Mouse (Mus musculus): ENCODE measurements around the gene 1700025G04Rik. TPM values are rescaled to one million over a fixed set of nuclear protein-coding genes. Genes with fewer than 3 reads are reported as not detected.

Gene 1700025G04Rik
- polyA plus RNA-seq, 1 experiment, result 2.2 TPM

GRCm38 (mm10) chr1:151892008-151892407, 197.9 kb downstream of the 1700025G04Rik start:
- no peaks in the 10 kb centered on the region for H3K36me3 ChIP-seq (ENCODE audit: control insufficient read depth, insufficient read depth, low read length)
- WGBS, result 87% methylated on average over 5 of the region's 5 CpGs

GRCm38 (mm10) chr1:151891194-151891593, 198.7 kb downstream of the 1700025G04Rik start:
- H3K4me3 ChIP-seq (ENCODE audit: insufficient read depth, low read depth, low read length), result no peak overlapping the region
- no peaks in the 10 kb centered on the region for H3K36me3 ChIP-seq (ENCODE audit: control insufficient read depth, insufficient read depth, low read length)
- 70% methylated on average over 9 of the region's 9 CpGs for whole genome bisulfite sequencing
- no peak overlapping the region for H3K27ac ChIP-seq (ENCODE audit: insufficient read depth, low read depth, low read length)
- no peak for DNase-seq
- H3K27me3 ChIP-seq (replicated peaks; ENCODE audit: control insufficient read depth, insufficient read depth, low read length), result no peaks in the 10 kb centered on the region
- no peaks in the 10 kb centered on the region for H3K4me1 ChIP-seq (ENCODE audit: control insufficient read depth, insufficient read depth, low read length)
- no peak for TF ChIP-seq POLR2A (IDR thresholded peaks at IDR 0.05; ENCODE audit: low read depth, low read length)
- no peak for TF ChIP-seq CTCF (conservative IDR thresholded peaks at IDR 0.05; ENCODE audit: insufficient read depth, insufficient read length, low read depth, low read length)

More at GRCm38 (mm10) chr1:151892008-151892407, 197.9 kb downstream of the 1700025G04Rik start:
- Histone ChIP-seq H3K4me3 (ENCODE audit: insufficient read depth, low read depth, low read length) (no peak overlapping the region), H3K4me1 (ENCODE audit: control insufficient read depth, insufficient read depth, low read length) (no peaks in the 10 kb centered on the region), H3K27me3 (replicated peaks; ENCODE audit: control insufficient read depth, insufficient read depth, low read length) (no peaks in the 10 kb centered on the region), H3K27ac (ENCODE audit: insufficient read depth, low read depth, low read length) (no peak overlapping the region)
- TF ChIP-seq CTCF (conservative IDR thresholded peaks at IDR 0.05; ENCODE audit: insufficient read depth, insufficient read length, low read depth, low read length) (no peak), POLR2A (IDR thresholded peaks at IDR 0.05; ENCODE audit: low read depth, low read length) (no peak)
- no peak for DNase-seq

- no peak overlapping the region for H3K27ac ChIP-seq (ENCODE audit: insufficient read depth, low read depth, low read length)
- peak; percentile 21 for DNase-seq
These were observed 199.8 kb downstream of the 1700025G04Rik start for GRCm38 (mm10) chr1:151890041-151890621.

GRCm38 (mm10) chr1:151887631-151888030, 202.3 kb downstream of the 1700025G04Rik start:
- no peaks in the 10 kb centered on the region for H3K27me3 ChIP-seq (replicated peaks; ENCODE audit: control insufficient read depth, insufficient read depth, low read length)
- H3K36me3 ChIP-seq (ENCODE audit: control insufficient read depth, insufficient read depth, low read length), result no peaks in the 10 kb centered on the region
- no peak for TF ChIP-seq POLR2A (IDR thresholded peaks at IDR 0.05; ENCODE audit: low read depth, low read length)
- no peak for TF ChIP-seq CTCF (conservative IDR thresholded peaks at IDR 0.05; ENCODE audit: insufficient read depth, insufficient read length, low read depth, low read length)
- H3K4me1 ChIP-seq (ENCODE audit: control insufficient read depth, insufficient read depth, low read length), result no peaks in the 10 kb centered on the region
- WGBS, result 62% methylated on average over 5 of the region's 5 CpGs
- no peak overlapping the region for H3K27ac ChIP-seq (ENCODE audit: insufficient read depth, low read depth, low read length)
- no peak overlapping the region for H3K4me3 ChIP-seq (ENCODE audit: insufficient read depth, low read depth, low read length)
- no peak for DNase-seq

More at GRCm38 (mm10) chr1:151890041-151890621, 199.8 kb downstream of the 1700025G04Rik start:
- no peak overlapping the region for H3K4me3 ChIP-seq (ENCODE audit: insufficient read depth, low read depth, low read length)
- WGBS, result 52% methylated on average over 14 of the region's 14 CpGs
- H3K36me3 ChIP-seq (ENCODE audit: control insufficient read depth, insufficient read depth, low read length), result no peaks in the 10 kb centered on the region
- no peaks in the 10 kb centered on the region for H3K4me1 ChIP-seq (ENCODE audit: control insufficient read depth, insufficient read depth, low read length)
- no peak for TF ChIP-seq CTCF (conservative IDR thresholded peaks at IDR 0.05; ENCODE audit: insufficient read depth, insufficient read length, low read depth, low read length)
- no peak for TF ChIP-seq POLR2A (IDR thresholded peaks at IDR 0.05; ENCODE audit: low read depth, low read length)
- H3K27me3 ChIP-seq (replicated peaks; ENCODE audit: control insufficient read depth, insufficient read depth, low read length), result no peaks in the 10 kb centered on the region

- Histone ChIP-seq H3K4me3 (ENCODE audit: insufficient read depth, low read depth, low read length) (no peak overlapping the region), H3K36me3 (ENCODE audit: control insufficient read depth, insufficient read depth, low read length) (no peaks in the 10 kb centered on the region), H3K27me3 (replicated peaks; ENCODE audit: control insufficient read depth, insufficient read depth, low read length) (no peaks in the 10 kb centered on the region), H3K27ac (ENCODE audit: insufficient read depth, low read depth, low read length) (no peak overlapping the region), H3K4me1 (ENCODE audit: control insufficient read depth, insufficient read depth, low read length) (no peaks in the 10 kb centered on the region)
- WGBS, result 88% methylated on average over 10 of the region's 10 CpGs
- no peak for TF ChIP-seq CTCF (conservative IDR thresholded peaks at IDR 0.05; ENCODE audit: insufficient read depth, insufficient read length, low read depth, low read length)
- TF ChIP-seq POLR2A (IDR thresholded peaks at IDR 0.05; ENCODE audit: low read depth, low read length), result no peak
- no peak for DNase-seq
These were observed 202.8 kb downstream of the 1700025G04Rik start for GRCm38 (mm10) chr1:151887126-151887525.

- WGBS, result 92% methylated on average over 2 of the region's 2 CpGs
- Histone ChIP-seq H3K27me3 (replicated peaks; ENCODE audit: control insufficient read depth, insufficient read depth, low read length) (no peaks in the 10 kb centered on the region), H3K4me3 (ENCODE audit: insufficient read depth, low read depth, low read length) (no peak overlapping the region), H3K4me1 (ENCODE audit: control insufficient read depth, insufficient read depth, low read length) (no peaks in the 10 kb centered on the region), H3K27ac (ENCODE audit: insufficient read depth, low read depth, low read length) (no peak overlapping the region), H3K36me3 (ENCODE audit: control insufficient read depth, insufficient read depth, low read length) (no peaks in the 10 kb centered on the region)
- TF ChIP-seq CTCF (conservative IDR thresholded peaks at IDR 0.05; ENCODE audit: insufficient read depth, insufficient read length, low read depth, low read length) (no peak), POLR2A (IDR thresholded peaks at IDR 0.05; ENCODE audit: low read depth, low read length) (no peak)
- no peak for DNase-seq
These were observed 203.8 kb downstream of the 1700025G04Rik start for GRCm38 (mm10) chr1:151886171-151886570.

- 97% methylated on average over 1 of the region's 1 CpGs for WGBS
These were observed 208.7 kb downstream of the 1700025G04Rik start for GRCm38 (mm10) chr1:151881253-151881652.

More at GRCm38 (mm10) chr1:151881253-151881652, 208.7 kb downstream of the 1700025G04Rik start:
- Histone ChIP-seq H3K27ac (ENCODE audit: insufficient read depth, low read depth, low read length) (no peak overlapping the region), H3K36me3 (ENCODE audit: control insufficient read depth, insufficient read depth, low read length) (no peaks in the 10 kb centered on the region), H3K4me3 (ENCODE audit: insufficient read depth, low read depth, low read length) (no peak overlapping the region), H3K4me1 (ENCODE audit: control insufficient read depth, insufficient read depth, low read length) (no peaks in the 10 kb centered on the region), H3K27me3 (replicated peaks; ENCODE audit: control insufficient read depth, insufficient read depth, low read length) (no peaks in the 10 kb centered on the region)
- TF ChIP-seq CTCF (conservative IDR thresholded peaks at IDR 0.05; ENCODE audit: insufficient read depth, insufficient read length, low read depth, low read length) (no peak), POLR2A (IDR thresholded peaks at IDR 0.05; ENCODE audit: low read depth, low read length) (no peak)
- DNase-seq, result no peak
